Mouse (Mus musculus) hindbrain, embryonic 14.5 days (tissue): ENCODE data around the gene Morn5. TPM values are rescaled to one million over a fixed set of nuclear protein-coding genes. Genes with fewer than 3 reads are reported as not detected.
A peak's percentile ranks its signal among the peaks of the same experiment; 100 is the strongest.

ENCODE experiments used
- ATAC-seq: fragments of 200-750 bp; cut with Nextera tagmentation; 2 replicates; pipeline ENCODE4 v1.8.0; 2017; ENCODE audit warnings: moderate number of reproducible peaks, mild to moderate bottlenecking, moderate TSS enrichment, moderate library complexity; ENCODE audit not compliant: low FRiP score
- DNase-seq: peaks from one replicate; pipeline ENCODE4 v3.0.0-alpha.2; 2015; ENCODE audit warnings: low spot score
- H3K27ac ChIP-seq: fragments of 300-500 bp; sonication (generic); 2 replicates; pipeline ENCODE4 v1.5.1; 2014; ENCODE audit warnings: mild to moderate bottlenecking, moderate library complexity
- H3K27me3 ChIP-seq: fragments of 300-500 bp; sonication (generic); 2 replicates; pipeline ENCODE4 v1.6.1; 2014; ENCODE audit warnings: mild to moderate bottlenecking, low read length, mixed read lengths; ENCODE audit not compliant: control insufficient read depth, insufficient read depth
- H3K36me3 ChIP-seq: fragments of 300-500 bp; sonication (generic); replicated peaks from 2 replicates; pipeline ENCODE4 v1.6.1; 2014; ENCODE audit not compliant: control insufficient read depth, insufficient read depth
- H3K4me1 ChIP-seq: fragments of 300-500 bp; sonication (generic); replicated peaks from 2 replicates; pipeline ENCODE4 v1.6.1; 2014; ENCODE audit warnings: antibody characterized with exemption, low read length, mixed read lengths; ENCODE audit not compliant: control insufficient read depth, insufficient read depth
- H3K4me2 ChIP-seq: fragments of 300-500 bp; sonication (generic); replicated peaks from 2 replicates; pipeline ENCODE4 v1.6.1; 2014; ENCODE audit warnings: mild to moderate bottlenecking, moderate library complexity
- H3K4me3 ChIP-seq: fragments of 300-500 bp; sonication (generic); replicated peaks from 2 replicates; pipeline ENCODE4 v1.5.1; 2014; ENCODE audit warnings: mild to moderate bottlenecking, low read length
- H3K9ac ChIP-seq: fragments of 300-500 bp; sonication (generic); 2 replicates; pipeline ENCODE4 v1.6.1; 2014
- H3K9me3 ChIP-seq: fragments of 300-500 bp; sonication (generic); 2 replicates; pipeline ENCODE4 v1.6.1; 2016; ENCODE audit warnings: low read length; ENCODE audit not compliant: control insufficient read depth
- WGBS: fragments of 180-500 bp; shearing (Covaris S2); extraction: QIAGEN DNeasy Blood & Tissue Kit; methylation state at CpG from one replicate; pipeline ENCODE4 v1.1.7; 2014; 5-methylcytosine and 5-hydroxymethylcytosine counted together
- polyA plus RNA-seq: library from polyadenylated mRNA; unstranded; fragments of >200 nt; fragmentation: Nextera tagmentation; extraction: Ambion mirVana; gene quantifications from 2 replicates; pipeline ENCODE4 v1.2.1, GENCODE M21; 2014

Morn5 gene
- polyA plus RNA-seq, 1 experiment from 2014 or later = 4.2 TPM

DNA sequence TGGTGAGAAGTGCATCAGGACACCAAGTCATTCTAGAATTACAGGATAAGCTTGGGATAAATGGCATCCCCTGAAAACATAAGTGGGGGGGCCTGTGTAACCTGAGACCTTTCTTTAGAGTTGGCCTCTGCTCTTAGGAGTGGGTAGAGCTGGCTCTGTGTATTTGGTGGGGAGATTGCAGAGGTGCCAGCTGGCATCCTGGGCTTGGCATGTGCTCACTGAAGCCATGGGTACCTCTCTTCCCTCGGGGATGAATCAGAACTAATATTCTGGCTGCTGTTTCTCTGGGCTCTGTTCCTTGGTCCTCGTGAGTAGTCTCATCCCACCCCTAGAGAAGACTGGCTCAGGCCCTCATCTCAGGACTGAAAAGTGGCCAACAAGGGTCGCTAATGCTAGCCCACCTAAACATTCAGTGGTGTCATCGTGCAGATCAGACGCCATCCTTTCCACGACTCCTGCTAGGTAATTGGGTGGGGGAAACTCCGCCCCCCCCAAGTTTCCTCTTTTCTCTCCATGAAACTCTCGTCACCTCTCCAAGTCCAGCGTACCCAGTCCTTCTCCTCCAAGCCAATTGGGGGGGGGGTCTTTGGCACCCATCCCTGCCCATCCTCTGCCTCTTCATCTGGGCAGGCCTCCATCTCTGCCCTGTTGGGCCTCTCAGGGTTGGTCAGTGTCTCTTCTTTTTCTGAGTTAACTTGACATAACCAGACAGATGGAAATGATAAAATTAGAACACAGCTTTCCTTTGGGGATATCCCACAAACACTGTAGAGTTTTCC is 33.7 kb downstream of the Morn5 start:
- WGBS = 87% methylated on average over 9 of the region's 9 CpGs
- ATAC-seq = no peak
- no peaks in the 10 kb centered on the region for H3K4me1 ChIP-seq
- peaks cover 15% of the 10 kb centered on the region for H3K27me3 ChIP-seq
- no peaks in the 10 kb centered on the region for H3K36me3 ChIP-seq
- no peaks in the 10 kb centered on the region for H3K9me3 ChIP-seq
- no peak overlapping the region for H3K9ac ChIP-seq
- H3K4me3 ChIP-seq = no peak overlapping the region
- DNase-seq = no peak
- H3K27ac ChIP-seq = no peak overlapping the region
- no peak overlapping the region for H3K4me2 ChIP-seq

DNA sequence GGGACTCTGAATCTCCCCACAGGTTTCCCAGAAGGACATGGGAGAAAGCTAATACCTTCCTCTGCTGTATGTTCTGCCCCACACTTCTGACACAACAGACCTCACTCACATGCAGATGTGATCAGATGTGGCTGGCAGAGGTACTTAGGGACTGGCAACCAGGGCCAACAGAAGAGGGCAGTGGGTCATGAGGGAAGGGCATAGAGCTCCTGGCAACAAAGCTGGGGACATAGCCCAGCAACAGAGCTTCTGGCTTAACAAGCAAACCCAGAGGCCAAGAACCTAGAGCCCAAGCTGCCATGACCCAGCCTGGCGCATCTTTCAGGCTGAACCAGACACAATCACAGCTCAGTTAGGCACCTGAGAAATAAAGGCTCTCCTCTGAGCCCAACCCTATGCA is 35.8 kb downstream of the Morn5 start:
- no peak overlapping the region for H3K9ac ChIP-seq
- no peak for ATAC-seq
- no peaks in the 10 kb centered on the region for H3K9me3 ChIP-seq
- no peak overlapping the region for H3K4me3 ChIP-seq
- H3K4me1 ChIP-seq = no peaks in the 10 kb centered on the region
- no peak overlapping the region for H3K4me2 ChIP-seq
- H3K27ac ChIP-seq = no peak overlapping the region
- WGBS = 100% methylated on average over 1 of the region's 1 CpGs
- H3K27me3 ChIP-seq = peaks cover 32% of the 10 kb centered on the region
- no peaks in the 10 kb centered on the region for H3K36me3 ChIP-seq
- no peak for DNase-seq

DNA sequence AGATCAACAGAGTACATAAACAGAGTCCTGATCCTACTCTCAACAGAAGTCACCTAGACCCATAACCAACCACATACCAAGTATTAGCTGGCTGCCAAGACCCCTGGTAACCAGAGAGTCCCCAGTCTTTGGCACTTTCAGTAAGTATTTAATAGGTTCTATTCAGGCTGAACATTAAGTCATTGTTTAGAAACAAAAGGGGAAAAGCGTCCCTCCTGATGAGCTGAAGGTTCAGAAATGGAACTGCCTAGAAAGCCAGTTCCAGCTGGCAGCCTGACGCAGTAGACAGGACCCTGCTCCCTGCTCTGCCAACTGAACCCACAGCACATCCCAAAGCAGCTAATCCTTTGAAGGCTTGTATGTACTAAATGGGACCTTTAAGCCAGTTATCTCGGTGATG is 39.9 kb downstream of the Morn5 start:
- peaks cover 73% of the 10 kb centered on the region for H3K27me3 ChIP-seq
- H3K27ac ChIP-seq = no peak overlapping the region
- H3K9ac ChIP-seq = no peak overlapping the region
- H3K4me2 ChIP-seq = no peak overlapping the region
- 42% methylated on average over 3 of the region's 3 CpGs for WGBS
- no peaks in the 10 kb centered on the region for H3K9me3 ChIP-seq
- no peaks in the 10 kb centered on the region for H3K36me3 ChIP-seq
- DNase-seq (no peak), ATAC-seq (no peak)
- no peak overlapping the region for H3K4me3 ChIP-seq
- H3K4me1 ChIP-seq = peaks cover 12% of the 10 kb centered on the region

GRCm38 (mm10) chr2:36090853-36091741 is 41.8 kb downstream of the Morn5 start:
- ATAC-seq = peak; percentile 75
- peak overlapping the region; percentile 57 for H3K4me2 ChIP-seq
- DNase-seq = no peak
- no peak overlapping the region for H3K9ac ChIP-seq
- no peak overlapping the region for H3K27ac ChIP-seq
- peaks cover 14% of the 10 kb centered on the region for H3K4me1 ChIP-seq
- no peaks in the 10 kb centered on the region for H3K9me3 ChIP-seq
- WGBS = 4% methylated on average over 70 of the region's 70 CpGs
- peak overlapping the region; percentile 32 for H3K4me3 ChIP-seq
- peaks cover 92% of the 10 kb centered on the region for H3K27me3 ChIP-seq
- no peaks in the 10 kb centered on the region for H3K36me3 ChIP-seq

DNA sequence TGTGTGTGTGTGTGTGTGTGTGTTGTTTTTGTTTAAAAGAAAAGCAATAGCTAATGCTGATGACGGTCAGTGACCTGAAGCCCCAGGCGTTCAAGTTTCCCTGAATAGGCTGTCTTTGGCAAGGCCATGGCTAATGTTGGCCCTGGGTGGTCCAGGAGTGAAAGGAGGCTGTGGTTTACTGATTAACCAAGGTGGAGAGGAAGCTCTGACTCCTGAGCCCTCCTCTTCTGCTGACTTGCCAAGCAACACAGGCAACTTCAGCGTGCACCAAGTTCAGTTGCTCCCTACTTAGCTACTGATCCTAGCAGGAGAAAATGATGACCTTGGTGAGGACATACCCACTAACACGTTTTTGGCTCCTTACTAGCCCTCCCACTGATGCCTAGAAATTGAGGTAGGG is 43.5 kb downstream of the Morn5 start:
- Histone ChIP-seq H3K4me2 (no peak overlapping the region), H3K4me3 (no peak overlapping the region), H3K4me1 (peaks cover 14% of the 10 kb centered on the region), H3K27ac (no peak overlapping the region), H3K9ac (no peak overlapping the region), H3K27me3 (peaks cover 100% of the 10 kb centered on the region), H3K9me3 (no peaks in the 10 kb centered on the region), H3K36me3 (no peaks in the 10 kb centered on the region)
- DNase-seq (no peak), ATAC-seq (no peak)
- 1% methylated on average over 4 of the region's 4 CpGs for WGBS

GRCm38 (mm10) chr2:36093301-36093700 is 44.0 kb downstream of the Morn5 start:
- DNase-seq (no peak), ATAC-seq (no peak)
- H3K27me3 ChIP-seq = peaks cover 100% of the 10 kb centered on the region
- H3K36me3 ChIP-seq = no peaks in the 10 kb centered on the region
- no peak overlapping the region for H3K4me2 ChIP-seq
- WGBS = 17% methylated on average over 7 of the region's 7 CpGs
- H3K4me3 ChIP-seq = no peak overlapping the region
- H3K9ac ChIP-seq = no peak overlapping the region
- H3K4me1 ChIP-seq = peaks cover 14% of the 10 kb centered on the region
- no peaks in the 10 kb centered on the region for H3K9me3 ChIP-seq
- no peak overlapping the region for H3K27ac ChIP-seq

- Histone ChIP-seq H3K9me3 (no peaks in the 10 kb centered on the region), H3K4me2 (no peak overlapping the region), H3K36me3 (no peaks in the 10 kb centered on the region), H3K27me3 (peaks cover 100% of the 10 kb centered on the region), H3K9ac (no peak overlapping the region), H3K4me3 (no peak overlapping the region), H3K4me1 (peaks cover 14% of the 10 kb centered on the region), H3K27ac (no peak overlapping the region)
- no peak for DNase-seq
- ATAC-seq = no peak
- 7% methylated on average over 31 of the region's 31 CpGs for WGBS
Measured at GRCm38 (mm10) chr2:36093914-36094475, 44.7 kb downstream of the Morn5 start.

- DNase-seq (no peak), ATAC-seq (no peak)
- H3K4me2 ChIP-seq = no peak overlapping the region
- H3K9me3 ChIP-seq = no peaks in the 10 kb centered on the region
- H3K27ac ChIP-seq = no peak overlapping the region
- peaks cover 9% of the 10 kb centered on the region; the same call in 1 of the 2 replicates for H3K4me1 ChIP-seq
- peaks cover 100% of the 10 kb centered on the region for H3K27me3 ChIP-seq
- 3% methylated on average over 18 of the region's 18 CpGs for WGBS
- H3K9ac ChIP-seq = no peak overlapping the region
- H3K4me3 ChIP-seq = no peak overlapping the region
- H3K36me3 ChIP-seq = no peaks in the 10 kb centered on the region
Measured at GRCm38 (mm10) chr2:36097129-36097815, 48.0 kb downstream of the Morn5 start.

DNA sequence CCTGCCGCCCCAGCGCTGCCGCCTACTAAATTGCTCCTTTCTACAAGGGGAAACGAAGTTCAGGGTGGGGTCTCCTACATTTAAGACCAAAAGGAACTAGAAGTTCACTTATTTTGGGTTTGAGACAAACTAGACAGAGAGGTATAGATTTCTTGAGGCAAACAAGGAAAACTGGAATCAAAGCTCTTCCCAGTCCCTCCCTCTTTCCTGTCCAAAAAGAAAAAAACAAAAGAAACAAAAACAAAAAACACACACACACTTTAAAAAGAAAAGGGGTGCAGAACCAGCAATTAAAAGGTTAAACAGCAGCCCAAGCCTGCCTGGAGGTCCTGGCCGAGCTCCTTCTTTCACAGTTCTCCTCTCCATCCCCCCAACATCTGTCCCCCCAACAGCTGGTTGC is 48.8 kb downstream of the Morn5 start:
- Histone ChIP-seq H3K27me3 (peaks cover 100% of the 10 kb centered on the region), H3K27ac (no peak overlapping the region), H3K4me1 (peaks cover 16% of the 10 kb centered on the region), H3K4me2 (no peak overlapping the region), H3K4me3 (no peak overlapping the region), H3K36me3 (no peaks in the 10 kb centered on the region), H3K9ac (no peak overlapping the region), H3K9me3 (no peaks in the 10 kb centered on the region)
- DNase-seq (no peak), ATAC-seq (no peak)
- WGBS = 2% methylated on average over 5 of the region's 5 CpGs
